Mouse (Mus musculus) heart, embryonic 13.5 days (tissue): Measurements from ENCODE around the gene Tshz3. TPM values are rescaled to one million over a fixed set of nuclear protein-coding genes. Genes with fewer than 3 reads are reported as not detected.

Source experiments
- ATAC-seq: fragments of 200-750 bp; cut with Nextera tagmentation; 2 replicates; pipeline ENCODE4 v1.8.0; 2017; ENCODE audit warnings: moderate TSS enrichment; ENCODE audit not compliant: insufficient number of reproducible peaks, low FRiP score, low TSS enrichment; ENCODE audit errors: extremely low read depth
- H3K27ac ChIP-seq: fragments of 300-500 bp; sonication (generic); replicated peaks from 2 replicates; pipeline ENCODE4 v1.5.1; 2015; ENCODE audit warnings: moderate library complexity, mild to moderate bottlenecking, inconsistent platforms
- H3K27me3 ChIP-seq: fragments of 300-500 bp; sonication (generic); replicated peaks from 2 replicates; pipeline ENCODE4 v1.6.1; 2015; ENCODE audit warnings: mild to moderate bottlenecking, inconsistent platforms
- H3K36me3 ChIP-seq: fragments of 300-500 bp; sonication (generic); 2 replicates; pipeline ENCODE4 v1.6.1; 2015; ENCODE audit warnings: mild to moderate bottlenecking, inconsistent platforms
- H3K4me1 ChIP-seq: fragments of 300-500 bp; sonication (generic); 2 replicates; pipeline ENCODE4 v1.6.1; 2015; ENCODE audit warnings: inconsistent platforms
- H3K4me2 ChIP-seq: fragments of 300-500 bp; sonication (generic); 2 replicates; pipeline ENCODE4 v1.6.1; 2015; ENCODE audit warnings: inconsistent platforms, mild to moderate bottlenecking, moderate library complexity
- H3K4me3 ChIP-seq: fragments of 300-500 bp; sonication (generic); 2 replicates; pipeline ENCODE4 v1.5.1; 2015; ENCODE audit warnings: moderate library complexity, mild to moderate bottlenecking, inconsistent platforms
- H3K9ac ChIP-seq: fragments of 300-500 bp; sonication (generic); 2 replicates; pipeline ENCODE4 v1.6.1; 2015; ENCODE audit warnings: inconsistent platforms, mild to moderate bottlenecking, moderate library complexity
- H3K9me3 ChIP-seq: fragments of 300-500 bp; sonication (generic); 2 replicates; pipeline ENCODE4 v1.6.1; 2016; ENCODE audit warnings: inconsistent platforms
- WGBS: fragments of 180-500 bp; shearing (Covaris S2); methylation state at CpG from one replicate; pipeline ENCODE4 v1.1.7; 2015; ENCODE audit warnings: mixed read lengths; 5-methylcytosine and 5-hydroxymethylcytosine counted together
- polyA plus RNA-seq: library from polyadenylated mRNA; unstranded; fragments of >200 nt; fragmentation: Nextera tagmentation; extraction: Ambion mirVana; gene quantifications from 2 replicates; pipeline ENCODE4 v1.2.1, GENCODE M21; 2015

Tshz3 gene
- polyA plus RNA-seq, 1 experiment from 2014 or later: 2.7 TPM

DNA sequence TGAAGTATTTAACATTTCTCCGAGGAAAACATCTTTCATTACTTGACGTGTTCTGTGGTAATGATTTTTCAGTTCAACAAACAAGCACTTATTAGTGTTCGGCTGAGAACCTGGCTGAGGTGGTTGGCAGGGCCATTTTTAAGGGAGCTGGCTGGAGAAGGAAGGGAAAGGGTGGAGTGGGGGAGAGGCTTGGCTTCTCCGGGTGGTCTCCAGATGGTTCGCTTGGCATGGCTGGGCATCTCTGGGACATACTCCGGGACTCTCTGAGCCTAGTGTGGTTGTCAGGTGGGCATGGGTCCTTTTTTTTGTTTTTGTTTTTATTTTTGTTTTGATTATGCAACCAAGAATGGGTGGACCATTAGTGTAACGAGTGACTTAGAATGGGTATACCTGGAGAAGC, 16.4 kb downstream of the Tshz3 start:
- H3K27ac ChIP-seq: no peak overlapping the region
- ATAC-seq: no peak
- no peak overlapping the region for H3K4me2 ChIP-seq
- H3K36me3 ChIP-seq: no peaks in the 10 kb centered on the region
- no peak overlapping the region for H3K4me3 ChIP-seq
- H3K9me3 ChIP-seq: no peaks in the 10 kb centered on the region
- H3K9ac ChIP-seq: no peak overlapping the region
- H3K4me1 ChIP-seq: peaks cover 9% of the 10 kb centered on the region; the same call in 1 of the 2 replicates
- no peaks in the 10 kb centered on the region for H3K27me3 ChIP-seq
- WGBS: 75% methylated on average over 7 of the region's 7 CpGs

DNA sequence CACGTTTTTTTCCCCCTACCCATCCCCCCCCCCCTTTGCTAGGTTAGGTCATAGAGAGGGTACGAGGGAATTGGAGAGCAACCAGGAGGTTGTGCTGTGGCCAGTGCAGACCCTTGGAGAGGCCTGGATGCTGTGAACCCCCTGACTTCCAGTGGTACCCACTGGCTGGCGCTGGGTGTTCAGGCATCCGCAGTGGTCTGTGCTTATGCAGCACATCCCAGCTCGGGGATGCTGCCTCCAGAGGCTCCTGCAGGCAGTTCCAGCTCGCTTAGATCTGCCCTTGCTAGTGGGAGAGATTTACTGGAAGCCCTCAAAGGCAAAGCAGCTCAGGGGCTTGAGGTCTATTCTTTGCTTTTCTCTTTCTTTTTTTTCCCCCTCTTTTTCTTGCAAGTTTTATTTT, 19.3 kb downstream of the Tshz3 start:
- H3K4me2 ChIP-seq: no peak overlapping the region
- H3K4me1 ChIP-seq: peaks cover 14% of the 10 kb centered on the region; the same call in 1 of the 2 replicates
- no peaks in the 10 kb centered on the region for H3K36me3 ChIP-seq
- no peaks in the 10 kb centered on the region for H3K9me3 ChIP-seq
- ATAC-seq: no peak
- WGBS: 33% methylated on average over 6 of the region's 6 CpGs
- no peak overlapping the region for H3K9ac ChIP-seq
- H3K27me3 ChIP-seq: no peaks in the 10 kb centered on the region
- H3K27ac ChIP-seq: no peak overlapping the region
- H3K4me3 ChIP-seq: no peak overlapping the region

DNA sequence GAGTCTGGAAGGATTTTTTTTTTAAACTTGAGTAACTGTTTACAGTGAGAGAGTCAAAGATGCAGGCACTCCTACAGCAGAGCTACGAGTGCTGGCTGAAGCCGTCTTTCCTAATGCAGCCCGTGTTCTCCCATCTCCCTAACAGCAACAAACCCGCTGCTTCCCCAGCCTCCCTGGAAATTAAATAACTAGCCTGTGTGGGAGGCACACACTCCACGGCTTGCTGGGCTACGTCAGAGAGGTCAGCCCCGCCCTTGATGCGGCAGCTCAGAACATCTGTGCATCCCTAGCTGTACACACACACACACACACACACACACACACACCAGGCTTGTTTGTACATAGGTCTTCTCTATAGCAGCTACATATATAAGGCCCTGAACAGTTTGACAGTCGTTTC, 22.9 kb downstream of the Tshz3 start:
- WGBS: 61% methylated on average over 9 of the region's 9 CpGs
- Histone ChIP-seq H3K36me3 (no peaks in the 10 kb centered on the region), H3K27ac (no peak overlapping the region), H3K9ac (no peak overlapping the region), H3K4me2 (no peak overlapping the region), H3K4me1 (peaks cover 8% of the 10 kb centered on the region; the same call in 1 of the 2 replicates), H3K9me3 (no peaks in the 10 kb centered on the region), H3K27me3 (no peaks in the 10 kb centered on the region), H3K4me3 (no peak overlapping the region)
- ATAC-seq: no peak

DNA sequence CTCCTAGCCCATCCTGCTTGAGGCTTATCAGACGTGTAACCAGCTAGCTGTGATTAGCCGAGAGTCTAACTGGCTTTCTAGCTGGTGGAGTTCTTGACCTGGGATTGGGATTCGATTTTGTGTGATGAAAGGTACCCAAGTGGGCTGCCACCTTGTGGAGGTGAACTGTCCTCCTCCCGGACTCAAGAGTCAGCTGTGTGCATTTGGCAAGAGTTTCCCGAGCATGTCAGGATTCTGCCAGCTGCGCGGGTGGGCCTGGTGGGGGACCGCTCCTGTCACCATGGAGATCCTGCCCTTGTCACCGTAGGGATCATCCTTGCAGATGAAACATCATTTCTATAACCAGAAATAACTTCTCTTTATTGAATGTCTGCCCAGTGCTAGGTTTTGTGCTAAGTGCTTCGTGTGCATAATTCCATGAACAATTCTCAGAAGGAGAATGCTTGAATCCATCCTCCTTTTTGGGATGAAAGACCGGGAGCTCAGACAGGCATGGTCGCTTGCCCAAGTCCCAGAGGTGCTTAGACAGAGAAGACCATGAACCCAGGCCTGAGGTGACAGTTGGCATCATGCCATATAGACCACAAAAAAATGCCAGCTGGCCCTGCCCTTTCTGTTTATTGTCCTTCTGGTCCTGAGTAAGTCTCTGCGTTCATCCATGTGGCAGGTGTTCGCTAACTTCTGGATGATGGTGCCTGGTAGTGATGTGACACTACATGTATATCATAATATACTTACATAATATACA, 38.6 kb downstream of the Tshz3 start:
- Histone ChIP-seq H3K4me3 (no peak overlapping the region), H3K4me2 (no peak overlapping the region), H3K27ac (no peak overlapping the region), H3K36me3 (no peaks in the 10 kb centered on the region), H3K9me3 (no peaks in the 10 kb centered on the region), H3K27me3 (no peaks in the 10 kb centered on the region), H3K9ac (no peak overlapping the region), H3K4me1 (no peaks in the 10 kb centered on the region)
- 70% methylated on average over 14 of the region's 14 CpGs for WGBS
- no peak for ATAC-seq

DNA sequence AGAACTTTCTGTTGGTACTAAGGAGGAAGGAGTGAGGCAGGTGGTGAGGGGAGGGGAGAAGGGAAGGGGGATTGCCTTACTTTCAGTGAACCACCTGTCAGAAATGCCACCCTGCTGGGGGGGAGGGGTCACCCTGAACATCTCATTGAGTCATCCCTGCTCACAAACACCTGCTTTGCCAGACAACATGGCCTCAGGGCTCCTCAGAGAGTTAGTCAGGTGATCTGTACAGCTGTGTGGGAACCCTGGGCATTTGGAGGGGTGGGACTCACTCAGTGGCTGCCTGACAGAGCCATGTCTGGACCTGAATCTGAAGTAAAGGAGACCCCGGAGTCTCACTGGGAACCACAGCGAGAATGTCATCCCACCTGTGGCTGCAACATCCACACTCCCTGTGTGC, 53.6 kb downstream of the Tshz3 start:
- Histone ChIP-seq H3K4me1 (peaks cover 7% of the 10 kb centered on the region), H3K4me2 (no peak overlapping the region), H3K36me3 (no peaks in the 10 kb centered on the region), H3K4me3 (no peak overlapping the region), H3K27ac (no peak overlapping the region), H3K9me3 (no peaks in the 10 kb centered on the region), H3K27me3 (no peaks in the 10 kb centered on the region), H3K9ac (no peak overlapping the region)
- no peak for ATAC-seq
- 89% methylated on average over 2 of the region's 2 CpGs for WGBS

DNA sequence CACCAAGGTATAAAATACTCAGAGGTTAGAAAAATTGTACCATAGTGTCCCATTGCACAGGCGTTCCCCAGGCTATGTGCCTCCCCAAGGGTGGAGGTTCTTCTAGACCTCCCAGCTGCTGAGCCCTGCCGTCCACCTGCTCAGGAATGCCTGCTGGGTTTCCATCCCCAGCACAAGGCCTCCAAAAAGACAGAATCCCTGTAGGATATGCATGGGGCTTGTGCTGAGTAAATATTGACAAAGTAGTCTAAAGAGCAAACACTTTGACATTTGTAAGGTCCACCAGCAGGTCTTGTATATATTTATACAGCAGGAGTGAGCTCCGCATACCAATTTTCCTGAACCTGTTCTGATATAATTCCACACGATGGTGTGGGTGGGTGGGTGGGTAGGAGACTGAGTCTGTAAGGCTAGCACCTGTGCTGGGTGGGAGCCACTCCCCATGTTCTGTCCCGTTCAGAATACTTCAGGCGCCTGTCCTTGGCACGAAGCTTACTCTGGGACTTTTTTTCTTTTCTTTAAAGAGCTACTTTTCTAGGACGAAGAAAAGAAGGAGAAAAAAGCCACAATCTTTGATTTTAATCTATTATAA, 69.7 kb downstream of the Tshz3 start:
- Histone ChIP-seq H3K4me2 (no peak overlapping the region), H3K27me3 (no peaks in the 10 kb centered on the region), H3K36me3 (peaks cover 30% of the 10 kb centered on the region), H3K4me3 (no peak overlapping the region), H3K9me3 (no peaks in the 10 kb centered on the region), H3K9ac (no peak overlapping the region), H3K27ac (no peak overlapping the region), H3K4me1 (no peaks in the 10 kb centered on the region)
- no peak for ATAC-seq
- WGBS: 79% methylated on average over 8 of the region's 8 CpGs

GRCm38 (mm10) chr7:36773086-36773485, 75.2 kb downstream of the Tshz3 start:
- Histone ChIP-seq H3K4me3 (no peak overlapping the region), H3K9ac (no peak overlapping the region), H3K36me3 (peaks cover 30% of the 10 kb centered on the region), H3K9me3 (no peaks in the 10 kb centered on the region), H3K27ac (no peak overlapping the region), H3K4me1 (no peaks in the 10 kb centered on the region), H3K4me2 (no peak overlapping the region), H3K27me3 (no peaks in the 10 kb centered on the region)
- no peak for ATAC-seq
- WGBS: 76% methylated on average over 7 of the region's 7 CpGs

DNA sequence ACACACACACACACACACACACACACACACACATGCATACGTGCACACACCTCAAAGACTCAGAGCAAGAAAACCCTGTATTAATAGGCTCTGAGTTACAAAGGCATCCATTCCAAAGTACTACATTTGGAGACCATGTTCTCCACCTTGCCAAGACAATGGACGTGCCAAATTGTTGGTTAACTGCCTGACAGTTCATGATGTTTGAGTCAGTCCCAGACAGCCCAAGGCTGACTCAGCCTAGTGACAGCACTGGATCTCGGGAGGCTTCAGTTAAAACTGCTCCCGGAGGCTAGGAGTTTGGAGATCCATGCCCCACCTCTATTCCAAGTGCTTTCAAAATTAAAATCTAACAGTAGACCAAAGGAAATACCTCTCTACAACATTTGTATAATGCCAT, 79.0 kb downstream of the Tshz3 start:
- H3K4me3 ChIP-seq: no peak overlapping the region
- no peaks in the 10 kb centered on the region for H3K4me1 ChIP-seq
- ATAC-seq: no peak
- H3K9ac ChIP-seq: no peak overlapping the region
- no peak overlapping the region for H3K27ac ChIP-seq
- no peak overlapping the region for H3K4me2 ChIP-seq
- peaks cover 3% of the 10 kb centered on the region; the same call in 1 of the 2 replicates for H3K9me3 ChIP-seq
- H3K27me3 ChIP-seq: no peaks in the 10 kb centered on the region
- WGBS: 74% methylated on average over 4 of the region's 4 CpGs
- no peaks in the 10 kb centered on the region for H3K36me3 ChIP-seq

GRCm38 (mm10) chr7:36778456-36778855, 80.5 kb downstream of the Tshz3 start:
- no peaks in the 10 kb centered on the region for H3K27me3 ChIP-seq
- peaks cover 4% of the 10 kb centered on the region; the same call in 1 of the 2 replicates for H3K9me3 ChIP-seq
- no peak overlapping the region for H3K9ac ChIP-seq
- 85% methylated on average over 11 of the region's 11 CpGs for WGBS
- H3K36me3 ChIP-seq: no peaks in the 10 kb centered on the region
- H3K27ac ChIP-seq: no peak overlapping the region
- no peaks in the 10 kb centered on the region for H3K4me1 ChIP-seq
- H3K4me3 ChIP-seq: no peak overlapping the region
- H3K4me2 ChIP-seq: no peak overlapping the region
- ATAC-seq: no peak

- Histone ChIP-seq H3K4me1 (no peaks in the 10 kb centered on the region), H3K27ac (no peak overlapping the region), H3K4me2 (no peak overlapping the region), H3K9me3 (peaks cover 4% of the 10 kb centered on the region; the same call in 1 of the 2 replicates), H3K36me3 (no peaks in the 10 kb centered on the region), H3K4me3 (no peak overlapping the region), H3K9ac (no peak overlapping the region), H3K27me3 (no peaks in the 10 kb centered on the region)
- no peak for ATAC-seq
- WGBS: 66% methylated on average over 4 of the region's 4 CpGs
Observed at GRCm38 (mm10) chr7:36784243-36784773, 86.4 kb downstream of the Tshz3 start.

- 53% methylated on average over 10 of the region's 10 CpGs for WGBS
Observed at GRCm38 (mm10) chr7:36786713-36787421, 88.9 kb downstream of the Tshz3 start.

More at GRCm38 (mm10) chr7:36786713-36787421, 88.9 kb downstream of the Tshz3 start:
- Histone ChIP-seq H3K27me3 (no peaks in the 10 kb centered on the region), H3K27ac (no peak overlapping the region), H3K4me3 (no peak overlapping the region), H3K9me3 (peaks cover 2% of the 10 kb centered on the region; the same call in 1 of the 2 replicates), H3K4me1 (no peaks in the 10 kb centered on the region), H3K36me3 (no peaks in the 10 kb centered on the region), H3K4me2 (no peak overlapping the region), H3K9ac (no peak overlapping the region)
- ATAC-seq: no peak
